Mouse (Mus musculus) heart, adult 2 months (tissue): Measurements from ENCODE around the gene Prr19. TPM values are rescaled to one million over a fixed set of nuclear protein-coding genes. Genes with fewer than 3 reads are reported as not detected.

Source experiments
- DNase-seq, 2 experiments: peaks; one replicate each; pipeline ENCODE4 v3.0.0; 2021
- H3K27ac ChIP-seq: fragments of 200-600 bp; 2 replicates; pipeline ENCODE4 v1.8.1; 2022
- H3K27me3 ChIP-seq: fragments of 200-500 bp; 2 replicates; pipeline ENCODE4 v1.6.1; 2012; ENCODE audit warnings: mild to moderate bottlenecking, low read length, inconsistent platforms, mixed read lengths; ENCODE audit not compliant: control insufficient read depth, insufficient read depth
- H3K36me3 ChIP-seq: fragments of 200-500 bp; 2 replicates; pipeline ENCODE4 v1.6.1; 2012; ENCODE audit warnings: low read length, inconsistent platforms; ENCODE audit not compliant: control insufficient read depth, insufficient read depth
- H3K4me1 ChIP-seq: fragments of 200-500 bp; 2 replicates; pipeline ENCODE4 v1.6.1; 2011; ENCODE audit warnings: low read length; ENCODE audit not compliant: control insufficient read depth, insufficient read depth
- H3K4me3 ChIP-seq: fragments of 200-600 bp; 2 replicates; pipeline ENCODE4 v1.8.1; 2022
- H3K79me2 ChIP-seq: fragments of 200-500 bp; replicated peaks from 2 replicates; pipeline ENCODE4 v1.6.1; 2012; ENCODE audit warnings: mild to moderate bottlenecking, inconsistent platforms, low read length, moderate library complexity, mixed read lengths; ENCODE audit not compliant: control insufficient read depth, insufficient read depth
- H3K9ac ChIP-seq: fragments of 200-500 bp; 2 replicates; pipeline ENCODE4 v1.6.1; 2012; ENCODE audit warnings: low read depth, mild to moderate bottlenecking, control low read depth, inconsistent platforms, low read length, mixed read lengths
- CTCF ChIP-seq: fragments of 200-600 bp; IDR thresholded peaks from 2 replicates; pipeline ENCODE4 v1.8.1; 2022; ENCODE audit warnings: antibody characterized with exemption, mild to moderate bottlenecking, moderate library complexity
- EP300 ChIP-seq: fragments of 200-500 bp; IDR thresholded peaks from 2 replicates; pipeline ENCODE4 v1.6.1; 2011; ENCODE audit warnings: low read depth, low read length, control low read depth; ENCODE audit not compliant: insufficient read depth
- POLR2A ChIP-seq: fragments of 200-500 bp; IDR thresholded peaks from 2 replicates; pipeline ENCODE4 v1.6.1; 2011; ENCODE audit warnings: mild to moderate bottlenecking, low read depth, low read length, control low read depth; ENCODE audit not compliant: insufficient read depth
- WGBS: fragments of 180-500 bp; shearing (Covaris S2); methylation state at CpG from one replicate; pipeline ENCODE4 v1.1.7; 2018; 5-methylcytosine and 5-hydroxymethylcytosine counted together
- intact Hi-C: fragments of 180-260 bp; cut with DNase I; formaldehyde crosslinking; loops from one replicate; pipeline ENCODE4 v1.15.1; 2025
- polyA plus RNA-seq: library from polyadenylated mRNA; depleted of rRNA; stranded (reverse); fragments of >200 nt; gene quantifications from 2 replicates; pipeline ENCODE4 v1.2.3, GENCODE M21; 2012
- total RNA-seq, 2 experiments: library from RNA; stranded (reverse); gene quantifications; 2 replicates each; pipeline ENCODE4 v1.2.3; 2021

Gene Prr19
- total and polyA plus RNA-seq, 3 experiments, result not detected

GRCm38 (mm10) chr7:25266180-25266962 lies 34.8 kb upstream of the Prr19 start:
- Histone ChIP-seq H3K4me1 (peaks cover 10% of the 10 kb centered on the region), H3K27ac (no peak overlapping the region), H3K36me3 (no peaks in the 10 kb centered on the region), H3K4me3 (no peak overlapping the region), H3K27me3 (no peaks in the 10 kb centered on the region), H3K9ac (no peak overlapping the region), H3K79me2 (peaks cover 1% of the 10 kb centered on the region; the same call in 1 of the 2 replicates)
- TF ChIP-seq CTCF, result no peak
- no peak for TF ChIP-seq EP300
- no peak for TF ChIP-seq POLR2A
- 69% methylated on average over 8 of the region's 8 CpGs for WGBS
- intact Hi-C loops, result no loop called here
- DNase-seq, result no peak

- DNase-seq, result peak in 1 of 2 experiments; percentile 99
- peak within 1 kb of the TSS; percentile 94 for H3K4me3 ChIP-seq
- H3K9ac ChIP-seq, result peak within 1 kb of the TSS; percentile 86
- no peaks in the 10 kb centered on the region for H3K36me3 ChIP-seq
- peaks cover 4% of the 10 kb centered on the region for H3K79me2 ChIP-seq
- H3K4me1 ChIP-seq, result peaks cover 10% of the 10 kb centered on the region
- intact Hi-C loops, result no loop called here
- under 1% methylated on average over 29 of the region's 29 CpGs for WGBS
- peak within 1 kb of the TSS; percentile 100 for H3K27ac ChIP-seq
- TF ChIP-seq CTCF (peak; percentile 33), POLR2A (peak; percentile 64), EP300 (peak; percentile 57; the same call in 1 of the 2 replicates)
- no peaks in the 10 kb centered on the region for H3K27me3 ChIP-seq
These were observed 33.9 kb upstream of the Prr19 start, which contains the start of gene Cic for GRCm38 (mm10) chr7:25267301-25267750. TSS of gene Cic (plus strand) at chr7:25267704.

- intact Hi-C loops, result no loop called here
- peak overlapping the region; percentile 86 for H3K9ac ChIP-seq
- peaks cover 10% of the 10 kb centered on the region for H3K4me1 ChIP-seq
- WGBS, result under 1% methylated on average over 33 of the region's 33 CpGs
- no peaks in the 10 kb centered on the region for H3K27me3 ChIP-seq
- peak; percentile 97 to 100 for DNase-seq
- H3K79me2 ChIP-seq, result peaks cover 7% of the 10 kb centered on the region
- H3K27ac ChIP-seq, result peak overlapping the region; percentile 100
- peak overlapping the region; percentile 94 for H3K4me3 ChIP-seq
- TF ChIP-seq EP300, result 0 out of 2 replicates have a peak, but pooled peaks have one; percentile 6
- TF ChIP-seq CTCF, result no peak
- TF ChIP-seq POLR2A, result no peak
- H3K36me3 ChIP-seq, result no peaks in the 10 kb centered on the region
These were observed 33.3 kb upstream of the Prr19 start for GRCm38 (mm10) chr7:25267751-25268463.

- DNase-seq, result no peak
- H3K36me3 ChIP-seq, result no peaks in the 10 kb centered on the region
- no peaks in the 10 kb centered on the region for H3K27me3 ChIP-seq
- peak overlapping the region; percentile 93 for H3K27ac ChIP-seq
- intact Hi-C loops, result no loop called here
- H3K4me3 ChIP-seq, result peak overlapping the region; percentile 64
- 1% methylated on average over 7 of the region's 7 CpGs for WGBS
- TF ChIP-seq CTCF (no peak), EP300 (no peak), POLR2A (no peak)
- H3K4me1 ChIP-seq, result peaks cover 10% of the 10 kb centered on the region
- peaks cover 11% of the 10 kb centered on the region for H3K79me2 ChIP-seq
- H3K9ac ChIP-seq, result peak overlapping the region; percentile 86
These were observed 32.6 kb upstream of the Prr19 start for GRCm38 (mm10) chr7:25268588-25268987.

GRCm38 (mm10) chr7:25269029-25269428 lies 32.2 kb upstream of the Prr19 start:
- H3K36me3 ChIP-seq, result no peaks in the 10 kb centered on the region
- H3K27me3 ChIP-seq, result no peaks in the 10 kb centered on the region
- peaks cover 10% of the 10 kb centered on the region for H3K4me1 ChIP-seq
- peak overlapping the region; percentile 86 for H3K9ac ChIP-seq
- 13% methylated on average over 4 of the region's 4 CpGs for WGBS
- DNase-seq, result peak; percentile 26 to 46
- intact Hi-C loops, result no loop called here
- TF ChIP-seq CTCF (no peak), EP300 (no peak), POLR2A (no peak)
- H3K4me3 ChIP-seq, result peak overlapping the region; percentile 64
- H3K79me2 ChIP-seq, result peaks cover 13% of the 10 kb centered on the region
- peak overlapping the region; percentile 93 for H3K27ac ChIP-seq
